Mouse (Mus musculus): ENCODE data around the gene Clk3.

DNA sequence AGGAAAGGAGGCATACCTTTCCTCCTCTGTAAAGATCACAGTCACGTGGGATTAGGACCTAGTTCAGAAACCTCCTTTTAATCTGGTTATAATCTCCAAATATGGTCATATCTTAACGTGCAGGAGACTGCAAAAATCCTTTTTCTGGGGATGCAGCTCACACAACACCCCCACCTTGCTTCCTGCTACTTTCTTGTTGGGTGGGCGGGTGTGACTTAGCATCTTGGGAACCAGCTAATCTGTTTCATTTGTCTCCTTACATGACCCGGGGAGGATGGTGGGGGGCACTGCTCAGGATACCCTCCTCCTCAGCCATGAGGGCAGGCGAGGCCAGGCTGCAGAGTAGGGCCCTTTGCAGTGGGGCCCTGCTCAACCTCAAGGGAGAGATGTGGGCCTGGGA is 9.4 kb upstream of the Clk3 start:
- TF ChIP-seq EP300 (IDR thresholded peaks at IDR 0.05) (no peak), CTCF (IDR thresholded peaks at IDR 0.05) (no peak)

Measured in lung, postnatal 0 days (tissue).